Mouse (Mus musculus) right cerebral cortex, postnatal 36 days (tissue): ENCODE data around the gene Itgb8.

Experiments
- DNase-seq, 2 experiments: peaks; one replicate each; pipeline ENCODE4 v3.0.0; 2022; ENCODE audit warnings: low spot score in 2 of 2, mixed read lengths in 1 of 2

The Itgb8 gene

GRCm38 (mm10) chr12:119238696-119239415, at the start of gene Itgb8:
Gene Itgb8 (minus strand): TSS chr12:119238802.
- peak; percentile 83 to 89 for DNase-seq

DNA sequence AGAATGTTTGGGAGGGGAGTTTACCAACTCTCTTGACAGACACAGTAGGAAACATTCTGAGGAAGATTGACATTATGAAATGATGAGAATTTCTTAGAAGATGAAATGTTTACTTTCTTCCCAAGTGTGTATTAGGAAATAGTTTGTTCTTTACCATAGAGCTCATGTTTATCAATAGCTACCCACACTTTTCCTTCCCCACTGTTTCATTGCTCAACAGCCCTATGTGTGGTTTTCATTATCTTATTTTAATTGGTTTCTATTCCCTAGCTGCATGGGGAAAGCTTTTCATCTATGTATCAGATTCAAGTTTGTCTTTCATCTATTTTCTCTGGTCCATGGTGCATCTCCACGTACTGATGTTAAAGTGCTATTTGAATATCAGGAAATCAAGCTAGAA, 37.7 kb upstream of the Itgb8 start:
- DNase-seq: no peak

GRCm38 (mm10) chr12:119273605-119274004, 35.0 kb upstream of the Itgb8 start:
- no peak for DNase-seq

- no peak for DNase-seq
Measured at GRCm38 (mm10) chr12:119271964-119272363, 33.4 kb upstream of the Itgb8 start.

- DNase-seq: no peak
Measured at GRCm38 (mm10) chr12:119270036-119270435, 31.4 kb upstream of the Itgb8 start.

- DNase-seq: no peak
Measured at GRCm38 (mm10) chr12:119268723-119269122, 30.1 kb upstream of the Itgb8 start.

GRCm38 (mm10) chr12:119264506-119264905, 25.9 kb upstream of the Itgb8 start:
- no peak for DNase-seq

GRCm38 (mm10) chr12:119248581-119248980, 10.0 kb upstream of the Itgb8 start:
- no peak for DNase-seq

DNA sequence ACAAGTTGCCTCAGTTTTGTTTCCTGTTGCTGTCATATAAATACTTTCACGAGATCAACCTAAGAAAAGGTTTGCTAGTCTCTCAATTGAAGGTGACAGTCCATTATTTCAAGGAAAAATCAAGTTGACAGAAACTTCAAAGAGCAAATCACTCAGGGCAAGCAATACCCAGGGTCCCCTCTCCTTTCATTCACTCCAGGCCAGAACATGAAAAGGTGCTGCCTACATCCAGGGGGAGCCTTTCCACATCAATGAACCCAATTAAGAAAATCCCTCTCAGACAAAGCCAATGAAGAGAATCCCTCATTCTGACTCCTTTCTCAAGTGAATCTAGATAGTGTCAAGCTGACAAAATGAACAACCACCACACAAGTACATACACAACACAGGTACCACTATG, 2.5 kb upstream of the Itgb8 start:
- no peak for DNase-seq

GRCm38 (mm10) chr12:119237921-119238695, 494 bp downstream of the Itgb8 start:
- DNase-seq: peak; percentile 44 to 61

GRCm38 (mm10) chr12:119237241-119237920, 1.2 kb downstream of the Itgb8 start:
- no peak for DNase-seq

DNA sequence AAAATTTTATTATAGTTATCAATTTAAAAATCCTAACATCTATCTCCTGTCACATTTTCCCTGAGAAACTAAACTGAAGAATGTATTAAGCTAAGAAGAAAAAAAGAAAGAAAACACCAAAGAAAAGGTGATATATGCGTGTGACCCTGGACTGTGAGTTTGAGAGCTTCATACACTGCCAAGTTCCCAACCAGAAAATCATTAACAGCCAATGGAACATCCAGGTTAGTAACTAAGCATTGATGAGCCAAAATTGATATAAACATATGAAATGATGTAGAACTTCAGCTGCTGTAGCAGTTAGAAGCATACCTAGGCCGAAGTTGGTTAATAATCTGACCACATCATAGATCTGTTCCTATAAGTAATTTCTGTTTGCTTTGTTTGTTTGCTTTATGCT, 6.8 kb downstream of the Itgb8 start:
- DNase-seq: no peak

DNA sequence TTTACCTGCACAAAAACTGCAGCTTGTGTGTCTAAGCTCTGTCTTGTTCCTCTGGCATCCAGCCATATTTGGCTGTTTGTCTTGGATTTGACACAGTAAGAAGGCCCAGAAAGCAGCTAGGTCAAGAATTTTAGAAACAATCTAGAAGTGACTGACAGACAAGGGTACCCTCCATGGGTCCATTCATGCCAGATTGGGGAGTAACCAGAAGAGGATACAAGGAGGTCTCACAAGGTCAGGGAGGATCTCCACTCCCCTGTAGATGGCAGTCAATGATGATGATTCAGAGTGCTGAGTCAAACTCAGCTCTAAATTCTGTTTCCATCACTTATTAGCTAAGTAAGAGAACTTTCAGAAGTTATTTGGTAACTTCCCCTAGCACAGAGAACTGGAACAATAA, 8.2 kb downstream of the Itgb8 start:
- DNase-seq: no peak

DNA sequence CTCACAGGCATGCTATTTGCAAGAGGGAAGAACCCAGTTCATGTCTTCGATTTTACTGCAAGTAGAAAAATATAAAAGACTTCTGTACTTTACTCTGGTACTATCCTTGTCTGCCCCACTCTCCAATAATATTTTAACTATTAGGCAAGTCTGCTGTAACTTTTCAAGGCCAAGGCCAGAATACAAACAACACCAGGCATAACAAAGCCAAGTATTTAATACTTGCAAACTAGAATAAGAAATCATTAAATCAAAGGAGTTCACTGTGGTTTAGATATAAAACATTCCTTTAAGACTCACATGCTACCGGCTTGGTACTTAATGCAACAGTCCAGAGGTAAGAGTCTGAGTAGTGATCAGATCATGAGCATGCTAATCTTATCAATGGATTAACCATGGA, 9.0 kb downstream of the Itgb8 start:
- DNase-seq: no peak

- DNase-seq: no peak
Measured at GRCm38 (mm10) chr12:119227898-119228297, 10.7 kb downstream of the Itgb8 start.

DNA sequence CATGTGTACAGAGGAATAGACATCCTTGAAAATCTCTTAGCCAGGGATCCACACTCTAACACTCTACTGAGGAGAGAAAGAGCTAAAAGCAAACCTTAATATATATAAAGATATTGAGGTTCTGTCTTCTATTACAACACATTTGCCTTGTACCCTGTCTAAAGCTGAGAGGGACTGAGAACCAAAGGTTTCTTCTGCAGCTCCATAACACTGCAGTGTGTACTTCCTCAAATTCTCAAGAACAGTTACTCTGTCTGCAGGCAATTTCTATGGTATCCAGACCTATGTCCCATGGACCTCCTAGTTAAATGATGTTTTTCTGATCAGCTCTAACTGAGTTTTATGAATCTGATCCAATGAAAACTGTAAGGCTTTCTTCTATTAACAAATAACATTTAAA, 13.9 kb downstream of the Itgb8 start:
- DNase-seq: no peak

GRCm38 (mm10) chr12:119219409-119219808, 19.2 kb downstream of the Itgb8 start:
- DNase-seq: peak in 1 of 2 experiments; percentile 8

DNA sequence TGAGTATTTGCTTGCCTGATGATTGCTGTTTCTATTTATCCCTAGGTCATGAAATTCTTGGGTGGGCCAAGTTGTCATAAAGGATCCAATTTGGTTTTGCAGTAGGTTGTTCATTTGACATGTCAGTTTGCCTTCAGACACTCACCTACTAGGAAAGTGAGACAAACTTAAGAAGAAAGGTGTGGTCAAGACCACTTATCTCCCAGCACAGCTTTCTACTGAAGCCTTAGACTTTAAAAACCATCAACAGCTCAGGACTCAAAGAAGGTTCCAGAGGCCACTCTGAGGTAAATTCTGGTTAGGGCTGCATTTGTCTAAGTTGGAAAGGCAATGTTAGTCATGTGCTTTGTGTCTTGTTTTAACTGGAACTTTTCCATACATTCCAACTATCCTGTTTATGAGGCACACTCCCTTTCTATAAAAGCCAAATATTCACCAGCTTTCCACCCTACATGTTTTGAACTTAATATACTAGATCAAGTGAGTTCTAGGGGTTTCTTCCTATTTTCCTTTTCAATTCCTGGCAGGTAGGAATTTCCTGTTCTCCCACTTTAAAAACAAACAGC, 20.8 kb downstream of the Itgb8 start:
- DNase-seq: no peak

- DNase-seq: no peak
Measured at GRCm38 (mm10) chr12:119215225-119215624, 23.4 kb downstream of the Itgb8 start.

DNA sequence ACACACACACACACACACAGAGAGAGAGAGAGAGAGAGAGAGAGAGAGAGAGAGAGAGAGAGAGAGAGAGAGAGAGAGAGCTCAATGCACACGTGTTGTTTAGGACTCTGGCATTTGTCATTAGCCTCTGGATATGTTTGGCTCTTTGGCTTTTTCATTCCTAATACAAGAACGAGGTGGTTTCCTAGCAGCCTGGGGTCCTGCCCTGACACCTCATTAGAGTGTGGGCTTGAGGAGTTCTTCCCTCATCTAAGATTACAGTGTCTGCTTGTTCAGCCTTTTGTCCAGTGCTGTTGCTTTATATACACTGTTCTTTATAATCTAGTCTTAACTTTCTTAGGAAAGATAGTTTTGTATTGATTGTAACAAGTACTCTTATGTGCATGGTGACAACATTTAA, 27.1 kb downstream of the Itgb8 start:
- no peak for DNase-seq

GRCm38 (mm10) chr12:119210590-119210989, 28.0 kb downstream of the Itgb8 start:
- no peak for DNase-seq

DNA sequence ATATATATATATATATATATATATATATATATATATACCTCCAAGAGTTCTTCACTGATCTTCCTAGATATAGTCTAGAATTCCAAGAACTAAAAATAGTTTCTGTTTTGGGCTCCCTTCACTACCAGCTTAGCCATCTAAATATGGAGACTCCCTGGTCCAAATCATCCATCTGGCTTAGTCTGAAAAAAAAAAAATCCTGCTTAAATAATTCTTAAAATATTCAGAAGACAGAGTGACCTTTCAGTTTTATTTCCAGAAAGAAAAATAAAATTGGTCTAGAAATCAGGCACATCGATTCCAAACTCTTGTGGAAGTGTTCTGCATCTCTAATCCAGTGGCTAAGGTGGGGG, 28.6 kb downstream of the Itgb8 start:
- no peak for DNase-seq
